Mouse (Mus musculus) thymus, postnatal 0 days (tissue): ENCODE results near the gene Ifitm3. TPM values are rescaled to one million over a fixed set of nuclear protein-coding genes. Genes with fewer than 3 reads are reported as not detected.
A peak's percentile ranks its signal among the peaks of the same experiment; 100 is the strongest.

ENCODE experiments used
- DNase-seq: peaks from one replicate; pipeline ENCODE4 v3.0.0-alpha.2; 2015; ENCODE audit warnings: low spot score
- polyA plus RNA-seq: library from polyadenylated mRNA; unstranded; fragments of >200 nt; fragmentation: Nextera tagmentation; extraction: Ambion mirVana; gene quantifications from 2 replicates; pipeline ENCODE4 v1.2.1, GENCODE M21; 2015

The Ifitm3 gene
- 987 and 1,033 TPM in 2 replicates for polyA plus RNA-seq

DNA sequence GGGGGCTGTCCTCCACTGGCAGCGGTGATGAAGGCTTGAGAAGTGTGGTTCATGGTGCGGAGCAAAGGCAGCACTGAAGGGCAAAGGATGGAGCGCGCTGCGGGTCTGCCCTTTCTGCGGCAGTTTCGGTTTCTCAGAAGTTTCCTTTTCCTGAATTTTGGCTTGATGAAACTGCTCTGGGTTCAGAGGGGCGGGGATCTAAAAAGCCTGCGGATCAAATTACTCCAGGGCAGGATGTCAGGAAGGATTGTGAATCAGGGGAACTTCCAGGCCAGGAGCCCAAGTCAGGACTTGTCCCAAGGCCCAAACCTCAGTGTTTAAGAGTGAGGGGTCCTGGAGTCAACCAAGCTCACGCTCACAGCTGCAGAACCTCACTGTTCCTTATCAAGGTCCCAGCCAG lies at the start of gene Ifitm3:
TSS of gene Ifitm3 (minus strand) at position 178 of the 400 bp plus-strand sequence.
- no peak for DNase-seq

DNA sequence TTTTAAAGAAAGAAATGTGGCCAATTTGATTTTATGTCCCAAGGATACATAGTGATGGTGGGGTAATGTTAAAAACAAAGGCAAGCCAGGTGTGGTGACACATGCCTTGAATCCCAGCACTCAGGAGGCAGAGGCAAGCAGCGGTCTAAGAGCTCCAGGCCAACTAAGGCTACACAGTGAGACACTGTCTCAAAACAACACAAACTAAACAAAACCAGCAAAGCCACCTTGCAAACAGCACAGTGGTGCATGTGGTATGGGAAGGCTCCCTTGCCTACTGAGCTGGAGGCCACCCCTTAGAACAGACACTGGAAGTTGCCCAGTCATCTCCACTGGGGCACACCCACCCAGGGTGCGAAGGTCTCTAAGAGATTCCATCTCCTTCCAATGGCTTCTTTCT lies 49.4 kb upstream of the Ifitm3 start:
- DNase-seq, result no peak

DNA sequence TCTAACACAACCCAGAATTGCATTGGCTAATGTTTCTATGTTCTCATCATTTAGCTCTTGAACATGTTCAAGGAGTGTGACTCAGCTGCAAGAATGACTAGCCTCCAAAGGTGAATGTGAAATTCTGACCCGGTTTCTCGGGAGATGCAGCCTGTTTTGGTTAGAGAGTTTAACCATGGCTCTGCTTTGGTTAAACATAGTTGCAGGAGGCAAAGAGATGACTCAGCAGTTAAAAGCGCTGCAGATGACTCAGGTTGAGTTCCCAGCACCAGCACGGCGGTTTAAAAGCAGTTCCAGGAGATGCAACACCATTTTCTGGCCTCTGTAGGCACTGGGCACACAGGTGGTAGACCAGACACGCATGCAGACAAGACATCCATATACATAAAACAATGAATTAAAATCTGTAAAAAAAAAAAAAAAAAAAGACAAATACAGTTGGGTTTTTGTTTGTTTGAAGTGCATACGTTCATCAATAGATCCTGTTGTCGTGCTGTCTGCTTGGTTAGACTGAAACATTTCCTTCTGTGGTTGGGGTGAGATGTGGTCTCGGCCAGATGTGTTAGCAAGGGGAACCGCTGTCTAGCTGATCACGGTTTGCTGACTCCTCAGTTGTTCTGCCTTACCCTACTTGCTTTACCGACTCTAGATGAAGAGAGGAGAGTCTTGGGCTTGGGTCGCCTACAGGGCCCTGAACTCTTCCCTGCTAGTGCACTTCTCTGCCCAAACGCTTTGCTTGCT lies 48.2 kb upstream of the Ifitm3 start:
- peak; percentile 77 for DNase-seq

DNA sequence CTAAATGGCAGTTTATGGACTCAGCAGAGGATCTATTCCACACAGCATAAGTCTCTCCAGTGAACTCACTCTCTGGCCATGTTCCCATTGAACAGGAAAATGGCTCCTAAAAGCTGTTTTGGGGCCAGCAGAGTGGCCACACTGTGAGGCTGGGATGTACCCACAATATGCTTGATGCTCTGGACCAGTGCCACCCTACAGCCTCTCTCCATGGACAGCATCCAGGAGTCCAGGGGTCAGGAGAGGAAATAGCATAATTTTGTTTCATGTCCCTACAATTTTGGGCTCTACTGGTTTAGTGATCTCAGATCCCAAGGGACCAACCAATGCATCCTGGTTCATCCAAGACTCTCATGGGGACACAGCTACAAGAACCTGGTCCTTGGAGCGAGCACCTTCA lies 47.0 kb upstream of the Ifitm3 start:
- DNase-seq, result no peak

DNA sequence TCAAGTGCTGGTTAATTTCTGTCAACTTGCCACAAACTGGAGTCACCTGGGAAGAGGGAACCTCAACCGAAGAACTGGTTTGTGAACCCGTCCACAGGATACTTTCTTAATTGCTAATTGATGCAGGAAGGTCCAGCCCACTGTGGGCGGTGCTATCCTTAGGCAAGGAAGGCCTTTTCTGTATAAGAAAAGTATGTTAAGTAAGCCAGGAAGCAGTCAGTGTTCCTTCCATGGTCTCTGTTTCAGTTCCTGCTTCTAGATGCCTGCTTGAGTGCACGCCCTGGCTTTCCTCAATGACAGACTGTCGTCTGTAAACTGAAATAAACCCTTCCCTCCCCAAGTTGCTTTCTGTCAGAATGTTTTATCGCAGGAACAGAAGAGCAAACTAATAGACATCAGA lies 46.4 kb upstream of the Ifitm3 start:
- DNase-seq, result no peak

- DNase-seq, result no peak
Measured at GRCm38 (mm10) chr7:141055785-141056184, 45.2 kb upstream of the Ifitm3 start.

GRCm38 (mm10) chr7:141052421-141052820 lies 41.9 kb upstream of the Ifitm3 start:
- DNase-seq, result no peak

GRCm38 (mm10) chr7:141052016-141052415 lies 41.4 kb upstream of the Ifitm3 start:
- no peak for DNase-seq

GRCm38 (mm10) chr7:141051060-141051685 lies 40.6 kb upstream of the Ifitm3 start:
- DNase-seq, result no peak

GRCm38 (mm10) chr7:141049326-141049725 lies 38.8 kb upstream of the Ifitm3 start:
- no peak for DNase-seq

DNA sequence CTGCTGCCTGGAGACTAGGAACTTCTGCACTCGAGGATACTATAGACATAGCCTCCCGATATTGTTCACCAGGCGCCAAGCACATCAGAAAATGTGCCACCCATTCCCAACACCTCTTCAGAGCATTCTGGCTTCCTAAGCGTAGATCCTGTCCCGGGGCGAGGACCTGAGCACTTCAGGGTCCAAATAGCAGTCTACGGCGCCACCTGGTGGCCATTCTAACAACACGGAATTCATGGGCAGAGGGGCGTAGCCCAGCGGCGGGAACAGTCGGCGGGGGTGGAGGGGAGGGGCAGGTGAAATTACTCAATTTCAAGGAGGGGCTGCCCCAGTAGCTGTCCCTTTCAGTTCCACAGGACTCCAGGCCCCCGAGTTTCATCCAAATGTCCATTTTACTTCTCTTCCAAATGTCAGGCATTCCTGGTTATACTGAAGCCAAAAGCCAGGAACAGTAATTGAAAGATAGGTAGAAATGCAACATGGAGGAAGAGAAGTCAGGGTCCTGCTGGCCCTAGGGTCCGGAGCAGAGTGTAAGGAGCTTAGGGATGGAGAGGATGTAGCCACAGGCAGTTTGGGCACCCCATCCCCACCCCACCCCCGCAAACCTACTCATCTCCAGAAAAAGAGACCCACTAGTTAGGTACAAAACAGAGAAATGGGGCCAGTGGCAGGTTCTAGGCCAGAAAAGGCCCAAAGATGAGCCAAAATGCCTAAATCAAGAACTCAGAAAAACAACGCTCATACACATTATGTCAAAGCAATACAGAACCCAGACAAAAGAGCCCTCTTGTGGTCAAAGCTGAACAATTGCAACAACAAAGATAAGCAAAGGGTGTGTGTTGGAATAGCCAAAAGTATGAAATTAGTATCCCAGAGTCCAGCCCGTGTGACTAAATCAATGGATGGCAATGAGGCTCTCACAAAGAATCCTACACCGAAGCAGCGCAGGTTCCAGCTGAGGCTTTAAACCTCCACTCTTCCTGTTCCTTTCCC lies 38.0 kb upstream of the Ifitm3 start:
- peak; percentile 86 for DNase-seq

GRCm38 (mm10) chr7:141047581-141048225 lies 37.1 kb upstream of the Ifitm3 start:
- DNase-seq, result no peak

GRCm38 (mm10) chr7:141046931-141047580 lies 36.5 kb upstream of the Ifitm3 start:
- DNase-seq, result no peak

GRCm38 (mm10) chr7:141042539-141042938 lies 32.0 kb upstream of the Ifitm3 start:
- peak; percentile 51 for DNase-seq

DNA sequence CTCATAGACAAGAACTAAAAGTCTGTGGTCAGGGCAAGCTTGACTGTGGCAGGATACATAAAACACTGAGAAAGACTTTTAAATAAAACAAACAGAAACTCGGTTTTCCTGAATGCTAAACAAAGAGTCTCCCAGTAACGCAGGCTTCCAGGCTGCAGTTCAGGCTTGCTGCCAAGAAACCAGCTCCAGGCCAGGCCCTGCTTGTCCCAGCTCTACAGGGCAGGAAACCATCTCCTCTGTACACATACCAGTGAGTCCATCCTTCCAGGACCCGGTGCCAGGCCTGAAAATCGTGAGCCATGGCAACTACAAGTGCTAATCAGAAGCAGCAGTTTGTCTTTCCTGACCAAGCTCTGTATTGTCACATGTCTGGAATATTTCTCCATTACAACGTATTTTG lies 31.1 kb upstream of the Ifitm3 start:
- DNase-seq, result no peak

DNA sequence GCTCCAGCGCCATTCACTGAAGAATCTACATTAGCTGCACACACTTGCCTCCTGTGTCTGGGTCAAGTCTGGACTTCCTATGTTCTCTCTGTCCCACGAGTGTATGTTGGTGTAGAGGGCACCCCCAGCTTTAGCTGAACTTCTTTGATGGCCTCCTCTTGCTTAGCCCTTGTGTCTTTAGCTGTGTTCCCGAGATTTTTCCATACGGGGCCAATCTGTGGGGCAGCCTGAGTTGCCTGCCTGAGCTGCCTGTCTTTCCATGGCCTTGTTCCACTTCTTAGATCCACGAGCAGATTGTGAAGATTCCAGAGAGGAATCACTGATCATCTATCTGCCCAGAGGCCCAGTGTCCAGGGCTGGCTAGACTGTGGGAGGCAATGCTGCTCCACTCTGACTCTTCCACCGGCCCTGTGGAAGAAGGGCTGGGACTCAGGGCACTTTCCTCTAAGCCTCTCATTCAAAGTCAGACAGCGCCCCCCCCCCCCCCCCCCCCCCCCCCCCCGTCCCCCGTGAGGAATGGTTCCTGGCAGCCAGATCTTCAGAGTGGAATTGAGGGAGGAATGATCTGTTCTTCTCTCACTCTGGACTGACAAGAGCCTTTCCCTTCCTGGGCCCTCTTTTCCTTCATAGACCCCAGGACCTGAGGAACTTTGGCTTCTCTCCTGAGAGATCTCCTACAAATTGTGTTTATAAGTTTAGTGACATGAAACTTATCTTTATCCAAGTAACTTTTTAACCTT lies 30.5 kb upstream of the Ifitm3 start:
- no peak for DNase-seq

DNA sequence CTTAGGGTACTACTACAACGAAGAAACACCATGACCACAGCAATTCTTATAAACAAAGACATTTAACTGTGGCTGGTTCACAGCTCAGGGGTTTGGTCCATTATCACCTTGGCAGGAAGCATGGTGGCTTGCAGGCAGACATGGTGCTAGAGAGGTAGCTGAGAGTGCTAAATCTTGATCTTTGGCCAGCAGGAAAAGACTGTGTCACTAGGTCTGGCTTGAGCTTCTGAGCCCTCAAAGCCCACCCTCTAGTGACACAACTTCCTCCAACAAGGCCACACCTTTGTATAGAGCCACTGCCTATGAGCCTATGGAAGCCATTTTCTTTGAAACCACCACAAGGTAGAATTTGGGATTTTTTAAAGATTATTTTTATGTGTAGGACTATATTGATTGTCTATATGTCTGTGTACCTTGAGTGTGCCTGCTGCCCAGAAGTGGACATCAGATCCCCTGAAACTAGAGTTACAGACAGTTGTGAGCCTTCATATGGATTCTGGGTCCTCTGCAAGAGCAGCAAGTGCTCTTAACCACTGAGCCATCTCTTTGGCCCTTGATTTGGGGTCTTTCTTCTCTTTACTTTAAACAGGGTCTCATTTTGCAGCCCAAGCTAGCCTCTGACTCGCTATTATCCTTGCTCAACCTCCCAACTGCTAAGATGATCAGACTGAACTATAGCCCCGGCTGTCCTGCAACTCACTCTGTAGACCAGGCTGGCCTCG lies 29.0 kb upstream of the Ifitm3 start:
- no peak for DNase-seq

GRCm38 (mm10) chr7:141038090-141039032 lies 27.8 kb upstream of the Ifitm3 start:
- peak; percentile 20 for DNase-seq
